16 mouse cellular contexts compared by ENCODE assay signal in the genomic region with DNA sequence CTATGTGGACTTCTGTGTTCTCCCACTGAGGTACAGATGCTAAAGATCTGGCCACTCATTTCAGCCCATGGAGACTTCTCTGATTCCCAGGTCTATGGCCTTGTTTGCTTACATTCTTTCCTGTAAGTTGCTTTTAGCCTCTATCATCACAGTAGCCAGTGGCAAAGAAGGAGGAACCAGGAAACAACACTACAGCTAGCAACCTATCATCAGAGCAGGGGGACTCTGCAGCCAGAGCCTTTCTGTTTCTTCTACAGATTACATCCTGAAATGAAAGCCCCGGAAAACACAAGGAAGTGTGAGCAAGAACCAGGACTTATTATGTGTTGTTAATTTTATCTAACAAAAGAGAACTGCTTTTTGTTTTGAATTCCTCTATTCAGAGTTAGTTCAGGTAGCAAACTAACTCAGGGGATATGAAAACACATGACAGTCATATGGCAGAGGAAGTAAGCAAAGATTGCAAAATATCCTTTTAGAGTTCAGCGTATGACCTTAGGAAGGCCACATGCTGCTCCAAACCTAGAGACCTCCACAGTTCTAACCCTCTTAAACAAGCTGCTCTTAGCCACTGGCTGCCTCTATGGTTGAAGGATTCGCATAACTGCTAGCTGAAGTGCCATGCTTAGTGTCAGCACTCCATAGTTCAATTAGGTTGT. TPM values are rescaled to one million over a fixed set of nuclear protein-coding genes. Genes with fewer than 3 reads are reported as not detected.
DNase-seq lines count a peak whose midpoint lies in the region; ATAC-seq and TF ChIP-seq lines count a peak whose summit lies in the region.
"Had no signal": no experiment of that assay in that cellular context is flagged by ENCODE, and none has a peak within 500 bp of the region (broad histone marks: within the 10 kb centered on the region; RNA-seq: fewer than 3 reads in every experiment).

No protein-coding gene starts in this region.

- H3K9ac ChIP-seq in kidney, embryonic 14.5 days (ENCODE audit: low read depth, low read length) = no peak overlapping the region
- H3K9ac ChIP-seq in liver, postnatal 0 days (replicated peaks) = no peak overlapping the region
- no peak overlapping the region for H3K9ac ChIP-seq in midbrain, embryonic 16.5 days (ENCODE audit: low read depth, low read length)
- H3K9ac ChIP-seq: heart, embryonic 15.5 days; limb, embryonic 15.5 days; midbrain, embryonic 12.5 days; neural tube, embryonic 12.5 days had no signal

- H3K27ac ChIP-seq in kidney, embryonic 14.5 days (ENCODE audit: low read depth, low read length) = peak overlapping the region; percentile 78
- H3K27ac ChIP-seq in brown adipose tissue, adult 24 weeks (replicated peaks; ENCODE audit: low read depth, low read length) = peak overlapping the region; percentile 81
- peak overlapping the region; percentile 56 for H3K27ac ChIP-seq in liver, postnatal 0 days (ENCODE audit: low read depth)
- H3K27ac ChIP-seq in midbrain, embryonic 16.5 days (ENCODE audit: low read length) = no peak overlapping the region
- H3K27ac ChIP-seq: heart, embryonic 15.5 days; limb, embryonic 15.5 days; midbrain, embryonic 12.5 days; neural tube, embryonic 12.5 days had no signal

- no peak for TF ChIP-seq CTCF in liver, postnatal 0 days (IDR thresholded peaks at IDR 0.05; ENCODE audit: low read depth)

- H3K36me3 ChIP-seq in kidney, embryonic 14.5 days (ENCODE audit: control insufficient read depth, insufficient read depth, low read length) = no peaks in the 10 kb centered on the region
- H3K36me3 ChIP-seq in liver, postnatal 0 days (replicated peaks; ENCODE audit: insufficient read depth, low read length) = no peaks in the 10 kb centered on the region
- H3K36me3 ChIP-seq in midbrain, embryonic 16.5 days (ENCODE audit: control insufficient read depth, insufficient read depth, low read length) = no peaks in the 10 kb centered on the region
- H3K36me3 ChIP-seq: heart, embryonic 15.5 days; limb, embryonic 15.5 days; midbrain, embryonic 12.5 days; neural tube, embryonic 12.5 days had no signal

- 55% methylated on average over 3 of the region's 3 CpGs for WGBS in kidney, embryonic 14.5 days
- WGBS in liver, postnatal 0 days (ENCODE audit: insufficient replicate concordance) = 42% methylated on average over 3 of the region's 3 CpGs
- WGBS in midbrain, embryonic 16.5 days = 88% methylated on average over 3 of the region's 3 CpGs

- ATAC-seq in kidney, embryonic 14.5 days (ENCODE audit: low FRiP score, low TSS enrichment) = peak; percentile 10; the same call in 1 of the 2 replicates
- peak; percentile 55 for ATAC-seq in liver, postnatal 0 days
- no peak for ATAC-seq in midbrain, embryonic 16.5 days
- ATAC-seq: Patski had no signal

- DNase-seq in kidney, postnatal 14 days = no peak
- peak; percentile 55 for DNase-seq in 416B (ENCODE audit: low read depth)
- no peak for DNase-seq in liver, postnatal 0 days
- DNase-seq in right cerebral cortex, adult 18-20 months = no peak
- no peak for DNase-seq in T-cell, adult 2 months (ENCODE audit: low spot score)
- DNase-seq: adrenal gland, adult 8-10 months had no signal

- H3K9me3 ChIP-seq in kidney, embryonic 14.5 days (ENCODE audit: control insufficient read depth, low read length) = no peaks in the 10 kb centered on the region
- no peaks in the 10 kb centered on the region for H3K9me3 ChIP-seq in liver, postnatal 0 days (ENCODE audit: low read length)
- no peaks in the 10 kb centered on the region for H3K9me3 ChIP-seq in midbrain, embryonic 16.5 days (replicated peaks; ENCODE audit: control insufficient read depth, low read length, poor library complexity, severe bottlenecking)
- H3K9me3 ChIP-seq: heart, embryonic 15.5 days; limb, embryonic 15.5 days; midbrain, embryonic 12.5 days; neural tube, embryonic 12.5 days had no signal

- H3K4me2 ChIP-seq in kidney, embryonic 14.5 days (replicated peaks; ENCODE audit: low read depth, low read length) = no peak overlapping the region
- H3K4me2 ChIP-seq in liver, postnatal 0 days (ENCODE audit: low read depth, low read length) = no peak overlapping the region
- no peak overlapping the region for H3K4me2 ChIP-seq in midbrain, embryonic 16.5 days (ENCODE audit: low read length)
- H3K4me2 ChIP-seq: heart, embryonic 15.5 days; limb, embryonic 15.5 days; midbrain, embryonic 12.5 days; neural tube, embryonic 12.5 days had no signal

- H3K4me3 ChIP-seq in kidney, embryonic 14.5 days (ENCODE audit: low read length) = no peak overlapping the region
- no peak overlapping the region for H3K4me3 ChIP-seq in brown adipose tissue, adult 24 weeks (ENCODE audit: insufficient read depth, low read depth, low read length)
- no peak overlapping the region for H3K4me3 ChIP-seq in liver, postnatal 0 days (ENCODE audit: low read depth, low read length)
- H3K4me3 ChIP-seq in midbrain, embryonic 16.5 days (ENCODE audit: low read depth, low read length) = no peak overlapping the region
- H3K4me3 ChIP-seq: erythroblast, embryonic 14.5 days; heart, embryonic 15.5 days; limb, embryonic 15.5 days; midbrain, embryonic 12.5 days; neural tube, embryonic 12.5 days had no signal

- peaks cover 27% of the 10 kb centered on the region; the same call in 1 of the 2 replicates for H3K4me1 ChIP-seq in kidney, embryonic 14.5 days (ENCODE audit: control insufficient read depth, insufficient read depth, low read length)
- peaks cover 7% of the 10 kb centered on the region for H3K4me1 ChIP-seq in brown adipose tissue, adult 24 weeks (ENCODE audit: control insufficient read depth, insufficient read depth, insufficient read length, low read length)
- peaks cover 22% of the 10 kb centered on the region for H3K4me1 ChIP-seq in liver, postnatal 0 days (ENCODE audit: insufficient read depth)
- H3K4me1 ChIP-seq in midbrain, embryonic 16.5 days (ENCODE audit: control insufficient read depth, insufficient read depth, low read length) = no peaks in the 10 kb centered on the region
- H3K4me1 ChIP-seq: midbrain, embryonic 12.5 days; neural tube, embryonic 12.5 days had no signal

- H3K27me3 ChIP-seq in kidney, embryonic 14.5 days (ENCODE audit: control insufficient read depth, insufficient read depth, low read length) = no peaks in the 10 kb centered on the region
- H3K27me3 ChIP-seq in liver, postnatal 0 days (ENCODE audit: insufficient read depth, low read length) = no peaks in the 10 kb centered on the region
- H3K27me3 ChIP-seq in midbrain, embryonic 16.5 days (ENCODE audit: control insufficient read depth, insufficient read depth, low read depth, low read length) = no peaks in the 10 kb centered on the region
- H3K27me3 ChIP-seq: heart, embryonic 15.5 days; limb, embryonic 15.5 days; midbrain, embryonic 12.5 days; neural tube, embryonic 12.5 days; Patski had no signal

- no peak for TF ChIP-seq EP300 in liver, postnatal 0 days (IDR thresholded peaks at IDR 0.05; ENCODE audit: low read depth)

RNA-seq across cellular contexts. Expression of a gene that starts 21.5 kb away (rescaled TPM):
- polyA plus RNA-seq in kidney, embryonic 14.5 days (2014; fragmentation: Nextera tagmentation; extraction: Ambion mirVana) = not detected in 2 replicates
- not detected in 2 replicates for polyA plus RNA-seq in brown adipose tissue, adult 24 weeks (2012; ENCODE audit: insufficient read depth, insufficient read length, missing spikeins)
- polyA plus RNA-seq in liver, postnatal 0 days (2015; fragmentation: Nextera tagmentation; extraction: Ambion mirVana) = not detected in 2 replicates
- polyA plus RNA-seq in midbrain, embryonic 16.5 days (2015; fragmentation: Nextera tagmentation; extraction: Ambion mirVana) = not detected in 2 replicates
- polyA plus RNA-seq: erythroblast, embryonic 14.5 days; heart, embryonic 15.5 days; limb, embryonic 15.5 days; midbrain, embryonic 12.5 days; neural tube, embryonic 12.5 days; Patski; urinary bladder, adult 2 months had no signal

RNA-seq across cellular contexts. Expression of a gene that starts 57.7 kb away (rescaled TPM):
- polyA plus RNA-seq in kidney, embryonic 14.5 days (2014; fragmentation: Nextera tagmentation; extraction: Ambion mirVana) = 64.6 and 101 TPM in 2 replicates
- polyA plus RNA-seq in brown adipose tissue, adult 24 weeks (2012; ENCODE audit: insufficient read depth, insufficient read length, missing spikeins) = 7.4 and 13.3 TPM in 2 replicates
- polyA plus RNA-seq in liver, postnatal 0 days (2015; fragmentation: Nextera tagmentation; extraction: Ambion mirVana) = 197 and 219 TPM in 2 replicates
- polyA plus RNA-seq in midbrain, embryonic 16.5 days (2015; fragmentation: Nextera tagmentation; extraction: Ambion mirVana) = 30.8 and 32.9 TPM in 2 replicates
